Comparison of ENCODE assay signal across 8 mouse cellular contexts in the genomic region with DNA sequence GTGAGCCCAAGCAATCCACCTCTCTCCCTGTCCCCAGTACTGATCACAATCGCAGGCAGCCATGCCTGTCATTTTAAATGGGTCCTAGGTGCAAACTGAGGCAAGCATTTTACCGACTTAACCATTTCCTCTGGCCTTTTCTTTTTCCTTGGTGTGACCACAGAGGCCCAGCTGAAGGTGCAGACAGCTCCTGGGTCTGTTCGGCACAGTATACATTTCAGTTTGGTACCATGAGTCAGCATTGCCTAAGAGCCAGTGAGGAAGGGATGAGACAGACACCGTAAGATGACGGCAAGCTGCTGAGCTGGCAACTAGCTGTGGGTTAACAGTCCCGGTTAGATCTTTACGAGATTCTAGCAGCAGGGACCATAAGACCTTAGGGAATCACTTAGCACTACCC.
DNase-seq lines count a peak whose midpoint lies in the region; ATAC-seq and TF ChIP-seq lines count a peak whose summit lies in the region.

No protein-coding gene starts in this region.

- H3K36me3 ChIP-seq in lung, embryonic 16.5 days (ENCODE audit: control insufficient read depth, insufficient read depth, low read length), result no peaks in the 10 kb centered on the region
- H3K36me3 ChIP-seq in limb, embryonic 10.5 days, result no peaks in the 10 kb centered on the region
- no peaks in the 10 kb centered on the region for H3K36me3 ChIP-seq in stomach, embryonic 15.5 days

- no peak for TF ChIP-seq CTCF in bone marrow macrophage, adult 2 months (IDR thresholded peaks at IDR 0.05; ENCODE audit: low read depth, low read length)

- H3K9ac ChIP-seq in lung, embryonic 16.5 days (ENCODE audit: low read length), result no peak overlapping the region
- H3K9ac ChIP-seq in stomach, embryonic 15.5 days, result no peak overlapping the region

- WGBS in lung, embryonic 16.5 days, result 72% methylated on average over 7 of the region's 7 CpGs
- WGBS in limb, embryonic 10.5 days, result 78% methylated on average over 7 of the region's 7 CpGs
- WGBS in stomach, embryonic 15.5 days, result 80% methylated on average over 7 of the region's 7 CpGs

- intact Hi-C loops in left cerebral cortex, postnatal 36 days (cut with DNase I), result no loop called here

- no peak overlapping the region for H3K4me2 ChIP-seq in lung, embryonic 16.5 days (ENCODE audit: low read depth, low read length)
- H3K4me2 ChIP-seq in stomach, embryonic 15.5 days, result no peak overlapping the region

- no peaks in the 10 kb centered on the region for H3K9me3 ChIP-seq in lung, embryonic 16.5 days (ENCODE audit: control insufficient read depth, low read length)
- H3K9me3 ChIP-seq in limb, embryonic 10.5 days (replicated peaks), result no peaks in the 10 kb centered on the region
- H3K9me3 ChIP-seq in stomach, embryonic 15.5 days, result no peaks in the 10 kb centered on the region

- peak overlapping the region; percentile 82 for H3K27ac ChIP-seq in lung, embryonic 16.5 days (ENCODE audit: low read length)
- peak overlapping the region; percentile 76 for H3K27ac ChIP-seq in bone marrow macrophage, adult 2 months (ENCODE audit: insufficient read depth, low read depth, low read length)
- peak overlapping the region; percentile 31; the same call in 1 of the 2 replicates for H3K27ac ChIP-seq in limb, embryonic 10.5 days
- peak overlapping the region; percentile 54; the same call in 1 of the 2 replicates for H3K27ac ChIP-seq in stomach, embryonic 15.5 days

- no peak for ATAC-seq in lung, embryonic 16.5 days (ENCODE audit: low read depth)
- no peak; the same call in 1 of the 2 replicates for ATAC-seq in stomach, embryonic 15.5 days (ENCODE audit: insufficient read depth, low FRiP score, low read depth)

- H3K4me3 ChIP-seq in lung, embryonic 16.5 days (ENCODE audit: low read length), result no peak overlapping the region
- peak overlapping the region; percentile 6; the same call in 1 of the 2 replicates for H3K4me3 ChIP-seq in bone marrow macrophage, adult 2 months (ENCODE audit: insufficient read depth, low read length)
- H3K4me3 ChIP-seq in limb, embryonic 10.5 days, result no peak overlapping the region
- H3K4me3 ChIP-seq in stomach, embryonic 15.5 days (replicated peaks), result no peak overlapping the region

- DNase-seq in lung, postnatal 4 days, result no peak
- no peak for DNase-seq in limb, embryonic 10.5 days (ENCODE audit: low spot score)
- DNase-seq in adrenal gland, postnatal 10 days, result no peak
- DNase-seq in cerebellum, postnatal 25 days, result no peak
- no peak for DNase-seq in left cerebral cortex, postnatal 36 days (ENCODE audit: low spot score in 2 of 2)

- H3K4me1 ChIP-seq in lung, embryonic 16.5 days (replicated peaks; ENCODE audit: control insufficient read depth, insufficient read depth, low read length), result peaks cover 31% of the 10 kb centered on the region
- peaks cover 35% of the 10 kb centered on the region for H3K4me1 ChIP-seq in bone marrow macrophage, adult 2 months (ENCODE audit: control insufficient read depth, insufficient read depth, low read length)
- H3K4me1 ChIP-seq in limb, embryonic 10.5 days, result peaks cover 18% of the 10 kb centered on the region
- peaks cover 11% of the 10 kb centered on the region for H3K4me1 ChIP-seq in stomach, embryonic 15.5 days

- TF ChIP-seq POLR2A in bone marrow macrophage, adult 2 months (IDR thresholded peaks at IDR 0.05; ENCODE audit: borderline replicate concordance, low read depth, low read length), result no peak

- H3K27me3 ChIP-seq in lung, embryonic 16.5 days (ENCODE audit: control insufficient read depth, insufficient read depth, low read depth, low read length), result no peaks in the 10 kb centered on the region
- no peaks in the 10 kb centered on the region for H3K27me3 ChIP-seq in limb, embryonic 10.5 days (ENCODE audit: low read depth, poor library complexity, severe bottlenecking)
- no peaks in the 10 kb centered on the region for H3K27me3 ChIP-seq in stomach, embryonic 15.5 days (replicated peaks)

Comparison
In these comparisons a context has a peak if more than half of its experiments do, and no peak if none do; other contexts are left out.
1. H3K27ac ChIP-seq: peak in every context shown above with its lines; median percentile 82 in lung, embryonic 16.5 days; 76 in bone marrow macrophage, adult 2 months; 54 in stomach, embryonic 15.5 days; 31 in limb, embryonic 10.5 days.